Mouse (Mus musculus) CH12.LX (cell line): Measurements from ENCODE around the gene Smarca2. TPM values are rescaled to one million over a fixed set of nuclear protein-coding genes. Genes with fewer than 3 reads are reported as not detected.

ENCODE experiments used
- DNase-seq: peaks from one replicate; pipeline ENCODE4 v3.0.0-alpha.2; 2013; ENCODE audit errors: extremely low read depth
- H3K27ac ChIP-seq: 2 replicates; pipeline ENCODE4 v1.5.1; 2012; ENCODE audit warnings: low read depth, mild to moderate bottlenecking, control low read depth, moderate library complexity; ENCODE audit not compliant: insufficient read depth
- H3K27me3 ChIP-seq: replicated peaks from 2 replicates; pipeline ENCODE3; 2012; ENCODE audit warnings: inconsistent platforms
- H3K36me3 ChIP-seq, 2 experiments: replicated peaks in 1 of 2; 2 replicates each; pipeline versions ENCODE3 to v1.6.1; 2012; ENCODE audit warnings: inconsistent platforms in 1 of 2, low read length in 1 of 2, mild to moderate bottlenecking in 1 of 2, mixed read lengths in 1 of 2, moderate library complexity in 1 of 2; ENCODE audit not compliant: control insufficient read depth in 1 of 2, insufficient read depth in 1 of 2
- H3K4me1 ChIP-seq, 2 experiments: 2 replicates each; pipeline ENCODE4 v1.6.1; 2012; ENCODE audit warnings: inconsistent platforms in 1 of 2, moderate library complexity in 1 of 2; ENCODE audit not compliant: insufficient read depth in 2 of 2, control insufficient read depth in 1 of 2
- H3K4me2 ChIP-seq: 2 replicates; pipeline ENCODE4 v1.6.1; 2012; ENCODE audit warnings: low read depth, mild to moderate bottlenecking, control low read depth; ENCODE audit not compliant: poor library complexity, insufficient read depth, severe bottlenecking
- H3K4me3 ChIP-seq, 3 experiments: fragments of 150-350 bp in 1 of 3; sonication (generic) in 1 of 3; replicated peaks in 1 of 3; 2 replicates each; pipeline versions ENCODE3 to v1.5.1; 2011 to 2012; ENCODE audit warnings: low read depth in 2 of 3, low read length in 2 of 3, mild to moderate bottlenecking in 2 of 3, moderate library complexity in 2 of 3, control low read depth in 1 of 3, improper control_type of control experiment in 1 of 3, inconsistent platforms in 1 of 3, mixed read lengths in 1 of 3; ENCODE audit not compliant: poor library complexity in 1 of 3
- H3K79me2 ChIP-seq: replicated peaks from 2 replicates; pipeline ENCODE4 v1.6.1; 2012; ENCODE audit warnings: mild to moderate bottlenecking, moderate library complexity; ENCODE audit not compliant: control insufficient read depth, poor library complexity, insufficient read depth, severe bottlenecking; ENCODE audit errors: extremely low read depth
- H3K9ac ChIP-seq: 2 replicates; pipeline ENCODE4 v1.6.1; 2012; ENCODE audit warnings: low read depth, mild to moderate bottlenecking, control low read depth, moderate library complexity; ENCODE audit not compliant: insufficient read depth
- H3K9me3 ChIP-seq: replicated peaks from 2 replicates; pipeline ENCODE3; 2012; ENCODE audit warnings: low read length, inconsistent platforms, mixed read lengths
- CHD2 ChIP-seq: IDR thresholded peaks from 2 replicates; pipeline ENCODE4 v1.6.1; 2011; ENCODE audit warnings: low read length, improper control_type of control experiment
- E2F4 ChIP-seq: IDR thresholded peaks from 2 replicates; pipeline ENCODE4 v1.6.1; 2011; ENCODE audit warnings: low read depth, low read length, improper control_type of control experiment; ENCODE audit not compliant: insufficient replicate concordance
- ELF1 ChIP-seq: IDR thresholded peaks from 2 replicates; pipeline ENCODE4 v1.6.1; 2014; ENCODE audit warnings: low read depth, mild to moderate bottlenecking, inconsistent platforms, low read length, improper control_type of control experiment
- EP300 ChIP-seq: IDR thresholded peaks from 2 replicates; pipeline ENCODE4 v1.6.1; 2011; ENCODE audit warnings: low read length, improper control_type of control experiment
- GABPA ChIP-seq: IDR thresholded peaks from 2 replicates; pipeline ENCODE4 v1.6.1; 2012; ENCODE audit warnings: low read depth, low read length, improper control_type of control experiment, inconsistent platforms; ENCODE audit not compliant: insufficient replicate concordance
- IRF4 ChIP-seq: IDR thresholded peaks from 2 replicates; pipeline ENCODE4 v1.6.1; 2014; ENCODE audit warnings: low read depth, mild to moderate bottlenecking, inconsistent platforms, low read length, improper control_type of control experiment
- MAFK ChIP-seq: IDR thresholded peaks from 2 replicates; pipeline ENCODE4 v1.6.1; 2011; ENCODE audit warnings: low read length, improper control_type of control experiment; ENCODE audit not compliant: insufficient replicate concordance
- MAX ChIP-seq: IDR thresholded peaks from 2 replicates; pipeline ENCODE4 v1.6.1; 2011; ENCODE audit warnings: low read length, improper control_type of control experiment
- MXI1 ChIP-seq: IDR thresholded peaks from 2 replicates; pipeline ENCODE4 v1.6.1; 2011; ENCODE audit warnings: mild to moderate bottlenecking, low read depth, low read length, improper control_type of control experiment
- MYC ChIP-seq: IDR thresholded peaks from 2 replicates; pipeline ENCODE4 v1.6.1; 2011; ENCODE audit warnings: low read depth, mild to moderate bottlenecking, improper control_type of control experiment, low read length
- PAX5 ChIP-seq: IDR thresholded peaks from 2 replicates; pipeline ENCODE4 v1.6.1; 2012; ENCODE audit warnings: low read length, inconsistent platforms, mixed read lengths
- POLR2A ChIP-seq: IDR thresholded peaks from 2 replicates; pipeline ENCODE4 v1.6.1; 2011; ENCODE audit warnings: low read depth, mild to moderate bottlenecking, improper control_type of control experiment, low read length
- RAD21 ChIP-seq: IDR thresholded peaks from 2 replicates; pipeline ENCODE4 v1.6.1; 2011; ENCODE audit warnings: low read depth, mild to moderate bottlenecking, low read length, improper control_type of control experiment, moderate library complexity
- SIN3A ChIP-seq: IDR thresholded peaks from 2 replicates; pipeline ENCODE4 v1.6.1; 2012; ENCODE audit warnings: low read length, improper control_type of control experiment, inconsistent platforms
- SMC3 ChIP-seq: IDR thresholded peaks from 2 replicates; pipeline ENCODE4 v1.6.1; 2011; ENCODE audit warnings: low read depth, low read length, improper control_type of control experiment
- TBP ChIP-seq: conservative IDR thresholded peaks from 2 replicates; pipeline ENCODE4 v1.6.1; 2011; ENCODE audit warnings: low read depth, low read length, improper control_type of control experiment
- UBTF ChIP-seq: IDR thresholded peaks from 2 replicates; pipeline ENCODE4 v1.6.1; 2012; ENCODE audit warnings: low read depth, mild to moderate bottlenecking, inconsistent platforms, low read length, improper control_type of control experiment, moderate library complexity
- ZNF384 ChIP-seq: IDR thresholded peaks from 2 replicates; pipeline ENCODE4 v1.6.1; 2012; ENCODE audit warnings: low read depth, low read length, improper control_type of control experiment, inconsistent platforms
- dilution Hi-C: fragments of 300-500 bp; cut with MboI; formaldehyde crosslinking; loops from 2 replicates; pipeline ENCODE4 v1.14.3; 2020; ENCODE audit warnings: low sequenced_read_pairs; ENCODE audit not compliant: extremely low pct_unique_long_range_greater_than_20kb, extremely low pct_ligation_motif_present
- in situ Hi-C: fragments of 300-500 bp; cut with MboI; formaldehyde crosslinking; loops from 3 replicates; pipeline ENCODE4 v1.14.3; 2019; ENCODE audit warnings: low sequenced_read_pairs, low pct_ligation_motif_present, low pct_unique_long_range_greater_than_20kb, mixed read lengths
- polyA plus RNA-seq: library from polyadenylated mRNA; unstranded; fragments of >175 nt; gene quantifications from 2 replicates; pipeline ENCODE4 v1.2.1, GENCODE M21; 2012; ENCODE audit warnings: low read depth; ENCODE audit not compliant: insufficient read length
- total RNA-seq, 2 experiments: library from RNA; depleted of rRNA; stranded (reverse); fragments of 300-350 nt in 1 of 2; fragments of >200 nt in 1 of 2; gene quantifications; 2 replicates each; pipeline ENCODE4 v1.2.3; 2012 to 2014

The Smarca2 gene
- total and polyA plus RNA-seq, 3 experiments, result 19.4 to 47.1 (median 21.8) TPM

- in situ Hi-C loops, result no loop called here
- H3K4me2 ChIP-seq, result no peak overlapping the region
- H3K36me3 ChIP-seq, result peaks cover 12 to 62% of the 10 kb centered on the region in 2 experiments
- TF ChIP-seq MAFK (peak; percentile 63; the same call in 1 of the 2 replicates), EP300 (no peak), MXI1 (no peak)
- H3K9ac ChIP-seq, result no peak overlapping the region
- peaks cover 3% of the 10 kb centered on the region for H3K79me2 ChIP-seq
- H3K4me1 ChIP-seq, result peaks cover 1 to 42% of the 10 kb centered on the region in 2 experiments; a peak in 3 of 4 replicates
- H3K27ac ChIP-seq, result no peak overlapping the region
- no peak for DNase-seq
- dilution Hi-C loops, result no loop called here
- no peak overlapping the region for H3K4me3 ChIP-seq
- H3K9me3 ChIP-seq, result no peaks in the 10 kb centered on the region
- no peaks in the 10 kb centered on the region for H3K27me3 ChIP-seq
Observed at GRCm38 (mm10) chr19:26616271-26616670, 11.4 kb downstream of the Smarca2 start.

GRCm38 (mm10) chr19:26617287-26617686, 12.4 kb downstream of the Smarca2 start:
- peaks cover 3% of the 10 kb centered on the region; the same call in 1 of the 2 replicates for H3K79me2 ChIP-seq
- TF ChIP-seq GABPA, result no peak
- no peak for TF ChIP-seq E2F4
- no peak for TF ChIP-seq SMC3
- no peak for TF ChIP-seq ELF1
- TF ChIP-seq EP300, result no peak
- TF ChIP-seq PAX5, result no peak
- no peak for TF ChIP-seq ZNF384
- no peak for TF ChIP-seq CHD2
- TF ChIP-seq SIN3A, result no peak
- no peak for TF ChIP-seq MXI1
- TF ChIP-seq POLR2A, result no peak
- TF ChIP-seq UBTF, result no peak
- no peak for TF ChIP-seq MYC
- TF ChIP-seq MAX, result no peak
- TF ChIP-seq TBP, result no peak
- no peak for TF ChIP-seq RAD21
- TF ChIP-seq IRF4, result no peak
- no peak overlapping the region for H3K9ac ChIP-seq
- no peak overlapping the region for H3K4me2 ChIP-seq
- H3K27me3 ChIP-seq, result no peaks in the 10 kb centered on the region
- no peak overlapping the region for H3K4me3 ChIP-seq
- H3K9me3 ChIP-seq, result no peaks in the 10 kb centered on the region
- H3K36me3 ChIP-seq, result peaks cover 15 to 72% of the 10 kb centered on the region in 2 experiments
- in situ Hi-C loops (no loop called here), dilution Hi-C loops (no loop called here)
- H3K27ac ChIP-seq, result no peak overlapping the region
- DNase-seq, result no peak
- peaks cover 2 to 44% of the 10 kb centered on the region in 2 experiments; a peak in 3 of 4 replicates for H3K4me1 ChIP-seq
